Mouse (Mus musculus): Measurements from ENCODE around the gene Ttc27.

DNA sequence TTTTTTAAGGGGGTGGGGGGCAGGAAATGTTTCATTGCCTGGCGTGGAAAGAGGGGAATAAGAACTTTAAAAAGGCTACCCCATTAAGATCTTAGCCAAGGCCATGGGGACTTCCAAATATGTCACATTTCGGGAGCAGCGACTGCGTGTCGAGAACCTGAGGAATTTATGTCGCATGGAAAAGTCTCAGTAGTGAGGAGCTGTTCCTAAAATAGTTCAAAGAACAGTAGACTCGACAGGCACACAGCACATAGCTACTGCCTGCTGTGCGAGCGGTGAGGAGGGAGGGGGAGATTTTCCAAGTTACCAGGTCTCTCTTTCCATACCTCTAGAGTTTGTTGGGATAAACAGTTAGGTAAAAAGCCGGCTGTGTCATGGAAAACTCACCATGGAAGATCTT is 159.4 kb downstream of the Ttc27 start:
- no peak for TF ChIP-seq POLR2A (IDR thresholded peaks at IDR 0.05; ENCODE audit: borderline replicate concordance, extremely low read depth, insufficient read depth, insufficient read length, poor library complexity, severe bottlenecking)
- no peak for TF ChIP-seq CTCF (IDR thresholded peaks at IDR 0.05; ENCODE audit: borderline replicate concordance, extremely low read depth, insufficient read depth, insufficient read length)
